Mouse (Mus musculus): ENCODE data around the gene Cpsf2.

DNA sequence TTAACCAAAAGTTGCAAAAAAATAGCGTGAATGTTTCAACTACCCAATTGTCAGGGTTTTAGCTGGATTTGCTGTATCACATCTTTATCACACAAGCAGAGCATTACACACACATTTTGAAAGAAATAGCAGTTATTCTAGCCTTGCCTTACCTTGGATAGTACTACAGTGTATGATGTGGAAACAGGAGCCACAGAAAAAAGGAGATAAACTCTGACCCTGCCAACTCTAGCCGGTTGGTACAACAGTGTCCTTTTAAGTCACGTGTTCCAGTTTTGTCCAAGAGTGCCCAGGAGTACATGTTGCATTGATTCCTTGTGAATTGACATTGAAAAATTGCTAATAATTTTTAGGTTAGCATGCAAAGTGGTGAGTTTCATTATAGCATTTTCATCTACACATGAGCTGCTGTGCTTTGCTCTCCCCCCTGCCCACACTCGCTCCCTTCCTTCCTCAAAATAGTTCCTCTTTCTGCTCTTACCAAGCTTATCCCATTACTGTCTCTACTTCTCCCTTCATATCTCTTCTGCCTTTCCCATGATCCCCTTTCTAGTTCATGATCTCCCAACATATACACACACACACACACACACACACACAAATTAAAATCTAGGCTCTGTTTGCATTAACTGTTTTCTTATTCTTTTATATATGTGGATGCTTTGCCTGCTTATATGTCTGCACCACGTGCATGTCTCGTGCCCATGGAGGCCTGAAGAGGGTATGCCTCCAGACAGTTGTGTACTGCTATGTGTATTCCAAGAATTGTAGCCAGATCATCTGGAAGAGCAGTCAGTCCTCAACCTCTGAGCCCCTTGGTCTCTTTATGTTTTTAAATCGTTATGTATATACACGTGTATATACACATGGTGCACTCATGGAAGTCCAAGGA, 19.0 kb downstream of the Cpsf2 start:
- no peak for TF ChIP-seq HCFC1 (IDR thresholded peaks at IDR 0.05; ENCODE audit: borderline replicate concordance, insufficient read depth, low read length)
- TF ChIP-seq ZC3H11A (IDR thresholded peaks at IDR 0.05; ENCODE audit: borderline replicate concordance, low read depth, low read length) = no peak
- no peak for TF ChIP-seq MAFK (IDR thresholded peaks at IDR 0.05; ENCODE audit: insufficient read depth, low read depth, low read length)
- TF ChIP-seq ZNF384 (IDR thresholded peaks at IDR 0.05; ENCODE audit: low read depth, low read length) = no peak
- TF ChIP-seq CHD2 (IDR thresholded peaks at IDR 0.05; ENCODE audit: low read depth, low read length) = no peak
